Mouse (Mus musculus) forebrain, embryonic 14.5 days (tissue): ENCODE results near the gene Il7r. TPM values are rescaled to one million over a fixed set of nuclear protein-coding genes. Genes with fewer than 3 reads are reported as not detected.

Experiments
- polyA plus RNA-seq: library from polyadenylated mRNA; unstranded; fragments of >200 nt; fragmentation: Nextera tagmentation; extraction: Ambion mirVana; gene quantifications from 2 replicates; pipeline ENCODE4 v1.2.1, GENCODE M21; 2014

Gene Il7r
- polyA plus RNA-seq, 1 experiment from 2014 or later = 0.06 TPM

Other genes starting within 250 kb of the Il7r start
- not detected in 2 replicates for gene Ugt3a2, start 194.6 kb downstream of the Il7r start, polyA plus RNA-seq
- gene Capsl, start 94.1 kb downstream of the Il7r start, polyA plus RNA-seq = 2.6 and 2.7 TPM in 2 replicates
- gene Spef2, start 218.7 kb upstream of the Il7r start, polyA plus RNA-seq = 1.1 and 1.8 TPM in 2 replicates